Mouse (Mus musculus): ENCODE measurements around the gene Tmem190. TPM values are rescaled to one million over a fixed set of nuclear protein-coding genes. Genes with fewer than 3 reads are reported as not detected.

The Tmem190 gene
- 0.38 TPM in 1 of 2 replicates, not detected in the other for polyA plus RNA-seq (2015; fragmentation: Nextera tagmentation; extraction: Ambion mirVana)

DNA sequence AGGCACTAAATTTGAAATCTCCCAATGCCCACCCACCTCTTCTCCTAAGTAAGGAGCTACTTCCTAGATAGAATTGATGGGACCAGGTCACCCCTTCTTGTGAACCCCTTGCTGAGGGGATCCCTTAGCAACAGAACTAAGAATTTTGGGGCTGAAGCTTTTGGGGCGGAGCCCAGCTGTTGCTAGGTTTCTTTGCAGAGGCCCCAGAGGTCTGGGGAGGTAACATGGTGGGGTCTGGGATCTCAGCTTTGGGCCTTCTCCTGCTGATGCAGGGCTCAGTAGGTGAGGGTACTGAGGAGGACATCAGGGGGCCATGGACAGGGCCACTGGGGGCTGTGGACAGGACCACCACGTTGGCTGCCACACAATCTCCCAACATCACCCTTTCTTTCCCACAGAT, at the start of gene Tmem190, which contains the start of gene Il11:
Gene Tmem190, plus strand, starts transcription at position 179 of the 400 bp plus-strand sequence.
Gene Il11, minus strand, starts transcription at position 101 of the 400 bp plus-strand sequence.

DNA sequence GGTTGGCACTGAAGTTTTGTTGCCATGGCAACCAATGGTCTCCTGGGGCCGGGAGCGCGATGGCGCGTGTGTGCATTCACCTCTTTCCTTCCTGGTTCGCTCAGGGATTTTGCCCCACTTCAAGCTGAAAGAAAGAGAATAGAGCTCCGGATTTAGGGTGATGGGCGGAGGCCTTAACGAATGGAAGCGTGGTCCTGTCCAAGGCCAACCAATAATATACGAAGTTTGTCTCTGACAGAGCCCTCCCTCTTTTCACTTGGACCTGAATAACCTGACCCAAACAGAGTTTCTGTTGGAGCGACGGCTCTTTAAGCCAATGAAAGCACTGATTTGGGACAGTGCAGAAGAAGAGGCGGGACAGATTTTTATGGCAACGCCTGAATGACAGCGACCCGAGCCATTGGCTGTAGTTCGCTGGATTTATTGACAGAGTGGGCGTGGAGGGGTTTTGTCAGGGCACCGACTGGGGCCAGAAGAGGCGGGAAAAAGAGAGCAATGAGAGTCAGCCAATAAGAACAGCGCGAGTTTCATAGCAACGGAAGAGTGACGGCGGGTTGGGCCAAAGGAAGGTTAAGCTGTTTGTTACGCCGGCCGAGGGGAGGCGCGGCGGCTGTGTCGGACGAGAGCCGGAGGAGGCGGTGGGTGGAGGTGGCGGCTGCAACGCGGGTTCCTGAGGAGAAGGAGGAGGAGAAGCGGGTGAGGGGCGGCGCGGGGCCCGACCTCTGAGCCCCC, 43.0 kb upstream of the Tmem190 start, which contains the start of gene Kmt5c:
Gene Kmt5c, plus strand, starts transcription at position 572 of the 732 bp plus-strand sequence.

DNA sequence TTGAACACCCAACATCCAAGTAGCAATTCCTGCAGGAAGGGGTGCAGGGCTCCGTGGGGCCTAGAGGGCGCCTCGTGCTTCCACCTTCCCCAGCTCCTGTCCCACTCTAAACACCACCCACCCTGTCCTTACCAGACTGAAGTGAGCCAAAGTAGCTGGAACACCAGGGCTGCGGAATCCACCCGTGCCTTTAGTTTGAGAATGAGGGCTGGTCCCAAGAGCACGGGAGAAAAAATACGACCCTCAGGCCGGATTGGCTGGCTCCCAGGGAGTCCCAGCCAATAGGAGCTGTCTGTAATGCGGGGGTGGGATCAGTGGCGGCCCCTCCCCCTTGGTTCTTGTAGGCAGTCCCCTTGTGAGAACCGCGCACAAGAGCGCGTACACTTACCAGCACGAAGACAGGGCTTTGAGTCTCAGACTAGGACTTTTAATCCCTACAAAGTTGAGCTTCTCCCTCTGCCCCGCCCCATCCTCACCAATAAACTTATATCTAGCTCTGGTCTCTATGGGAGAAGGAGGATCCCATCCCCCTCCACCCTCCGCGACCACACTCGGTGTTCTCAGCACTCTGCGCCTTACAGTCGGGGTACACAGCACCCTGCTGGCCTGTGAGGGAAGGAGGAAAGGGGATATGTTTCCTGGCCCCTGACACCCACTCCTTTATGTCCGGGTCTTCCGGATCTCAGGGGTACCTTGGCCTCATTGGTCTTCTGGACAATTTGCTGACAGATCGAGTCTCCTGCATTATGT, 29.7 kb upstream of the Tmem190 start, which contains the start of gene Cox6b2:
Gene Cox6b2, minus strand, starts transcription at position 274 of the 750 bp plus-strand sequence.

DNA sequence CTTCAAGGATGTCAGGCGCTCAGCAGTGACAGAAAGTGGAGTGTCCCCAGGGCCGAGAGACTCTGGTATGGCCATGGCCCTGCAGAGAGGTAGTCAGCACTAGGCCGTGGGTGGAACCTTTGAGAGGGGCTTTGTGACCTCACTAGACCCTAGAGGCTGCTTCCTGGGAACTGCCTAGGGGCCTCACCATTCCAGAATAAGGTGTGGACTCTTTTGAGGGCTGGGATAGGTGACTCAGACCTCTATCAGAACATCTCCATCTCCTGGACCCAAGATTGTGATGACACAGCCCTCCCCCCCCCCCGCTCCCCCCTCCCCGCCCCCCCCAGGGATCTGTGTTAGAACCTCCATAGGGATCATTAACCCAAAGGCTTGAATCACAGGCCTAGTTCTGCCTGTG, 11.5 kb upstream of the Tmem190 start, which contains the start of gene Fam71e2:
Gene Fam71e2, minus strand, starts transcription at position 101 of the 400 bp plus-strand sequence.

DNA sequence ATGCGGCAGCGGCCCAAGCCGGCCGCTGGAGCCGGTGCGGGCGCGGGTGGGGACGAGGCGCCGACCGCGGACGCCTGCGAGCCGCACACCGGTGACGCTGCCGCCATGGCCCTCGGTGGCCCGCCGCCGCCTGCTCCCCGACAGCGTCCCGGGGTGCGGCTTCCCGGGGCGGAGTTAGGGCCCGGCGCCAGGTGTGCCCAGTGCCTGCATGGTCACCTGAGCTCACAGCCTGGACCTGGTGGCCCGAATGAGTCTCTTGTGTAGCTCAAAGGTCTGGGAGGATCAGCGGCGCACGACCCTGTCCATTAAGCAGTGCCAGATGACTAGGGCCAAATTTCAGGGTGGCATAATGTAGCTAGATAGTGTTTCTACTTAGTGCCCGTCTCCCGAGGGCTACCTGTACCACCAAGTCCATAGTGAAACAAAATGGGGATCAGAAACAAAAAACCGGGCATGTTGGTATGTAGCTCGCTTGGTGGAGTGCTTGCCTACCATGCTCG, 6.7 kb downstream of the Tmem190 start, which contains the start of gene Tmem238:
Gene Tmem238, minus strand, starts transcription at position 221 of the 500 bp plus-strand sequence.

DNA sequence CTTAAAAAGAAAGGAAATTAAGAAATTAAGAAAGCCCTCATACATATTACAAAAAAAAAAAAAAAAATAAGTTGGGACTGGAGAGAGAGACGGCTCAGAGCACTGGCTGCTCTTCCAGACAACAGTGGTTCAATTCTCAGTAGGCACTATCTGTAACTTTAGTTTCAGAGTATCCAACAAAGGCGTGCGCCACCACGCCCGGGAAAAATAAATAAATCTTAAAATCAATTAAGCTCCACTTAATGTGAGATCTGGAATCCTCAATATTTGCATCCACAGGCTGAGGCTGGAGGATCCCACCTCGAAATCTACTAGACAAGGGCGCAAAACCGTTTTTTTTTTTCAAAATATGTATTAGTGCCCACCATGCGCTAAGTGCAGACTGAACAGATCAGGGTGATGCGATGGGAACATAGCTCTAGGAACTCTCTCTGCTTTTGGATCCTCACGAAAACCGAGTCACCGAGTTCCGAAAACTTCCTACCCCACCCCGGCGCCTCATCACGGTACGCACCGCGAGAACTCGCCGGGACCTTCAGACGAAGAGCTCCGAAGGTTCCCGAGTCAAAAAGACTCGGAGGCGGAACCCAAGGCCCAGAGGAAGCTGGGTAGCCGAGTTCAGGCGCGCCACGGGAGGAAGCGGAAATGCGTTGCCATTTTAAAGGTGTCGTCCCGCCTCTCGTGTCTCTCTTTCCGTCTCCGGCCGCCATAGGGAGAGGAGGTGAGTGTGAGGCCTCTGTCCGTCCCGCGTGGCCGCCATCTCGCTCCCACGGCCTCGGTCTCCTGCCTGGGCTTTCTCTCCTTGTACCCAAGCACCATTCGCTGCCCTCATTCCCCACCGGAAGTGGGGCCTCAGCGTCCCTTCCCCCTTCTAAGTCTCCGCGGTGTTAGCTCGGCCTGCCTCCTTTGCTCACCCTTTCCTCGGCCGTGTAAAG, 9.8 kb downstream of the Tmem190 start, which contains the start of gene Rpl28:
Gene Rpl28, plus strand, starts transcription at position 597 of the 935 bp plus-strand sequence.

DNA sequence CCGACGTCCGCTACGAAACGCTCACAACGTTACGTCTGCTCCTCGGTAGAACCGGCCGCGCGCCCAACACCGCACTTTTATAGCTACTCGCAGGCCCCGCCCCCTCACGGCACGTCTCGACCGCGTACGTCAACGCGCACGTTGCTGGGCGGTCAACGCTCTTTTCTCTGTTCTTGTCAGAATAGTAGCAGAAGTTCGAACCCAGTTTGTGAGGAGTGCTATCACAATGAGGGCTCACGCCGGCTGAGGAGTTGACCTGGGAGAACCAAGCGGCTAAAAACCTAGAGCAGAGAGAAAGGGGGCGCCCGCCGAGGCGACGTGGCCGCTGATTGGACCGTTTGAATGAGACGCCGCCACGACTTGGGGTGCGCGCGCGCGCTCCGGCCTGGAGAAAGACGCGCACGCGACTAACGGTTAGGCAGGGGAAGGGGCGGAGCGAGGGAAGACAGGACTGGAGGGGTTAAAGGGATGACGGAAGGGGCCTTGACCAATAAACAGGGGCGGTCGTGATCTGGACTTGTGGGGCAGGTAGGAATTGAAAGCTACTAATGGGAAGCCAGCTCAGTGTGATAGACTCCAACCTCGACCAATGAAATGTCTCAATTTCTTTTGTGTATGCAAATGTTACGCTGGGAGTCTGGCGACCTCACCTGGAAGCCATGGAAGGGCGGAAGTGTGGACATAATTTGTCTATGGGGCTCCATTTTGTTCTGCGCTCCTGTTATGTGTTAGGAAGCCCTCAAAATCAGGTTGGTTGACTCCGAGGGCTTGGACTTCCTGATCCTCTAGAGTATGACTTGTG, 29.8 kb downstream of the Tmem190 start, which contains the start of gene Ube2s:
Gene Ube2s, minus strand, starts transcription at position 288 of the 802 bp plus-strand sequence.

Other genes with a start within 250 kb of the Tmem190 start
- 18.2 and 32.3 TPM in 2 replicates for gene Syt5, start 235.4 kb upstream of the Tmem190 start, polyA plus RNA-seq (2015; fragmentation: Nextera tagmentation; extraction: Ambion mirVana)
- 0.03 TPM in 1 of 2 replicates, not detected in the other for gene Ptprh, start 178.9 kb upstream of the Tmem190 start, polyA plus RNA-seq (2015; fragmentation: Nextera tagmentation; extraction: Ambion mirVana)
- gene Tmem86b, start 151.5 kb upstream of the Tmem190 start, polyA plus RNA-seq (2015; fragmentation: Nextera tagmentation; extraction: Ambion mirVana) = 1.1 and 1.4 TPM in 2 replicates
- gene Ppp6r1, start 123.9 kb upstream of the Tmem190 start, polyA plus RNA-seq (2015; fragmentation: Nextera tagmentation; extraction: Ambion mirVana) = 6.7 and 6.9 TPM in 2 replicates
- gene Hspbp1, start 97.9 kb upstream of the Tmem190 start, polyA plus RNA-seq (2015; fragmentation: Nextera tagmentation; extraction: Ambion mirVana) = 70.6 and 80.3 TPM in 2 replicates
- 0.59 and 1.2 TPM in 2 replicates for gene Brsk1, start 92.3 kb upstream of the Tmem190 start, polyA plus RNA-seq (2015; fragmentation: Nextera tagmentation; extraction: Ambion mirVana)
- 0.10 and 0.24 TPM in 2 replicates for gene Tmem150b, start 57.7 kb upstream of the Tmem190 start, polyA plus RNA-seq (2015; fragmentation: Nextera tagmentation; extraction: Ambion mirVana)
- gene Kmt5c, start 42.8 kb upstream of the Tmem190 start, polyA plus RNA-seq (2015; fragmentation: Nextera tagmentation; extraction: Ambion mirVana) = 22.8 and 37.7 TPM in 2 replicates
- 53.7 and 57.2 TPM in 2 replicates for gene Cox6b2, start 29.8 kb upstream of the Tmem190 start, polyA plus RNA-seq (2015; fragmentation: Nextera tagmentation; extraction: Ambion mirVana)
- not detected in 2 replicates for gene Fam71e2, start 11.6 kb upstream of the Tmem190 start, polyA plus RNA-seq (2015; fragmentation: Nextera tagmentation; extraction: Ambion mirVana)
- gene Il11, start 78 bp upstream of the Tmem190 start, polyA plus RNA-seq (2015; fragmentation: Nextera tagmentation; extraction: Ambion mirVana) = 0.33 and 0.82 TPM in 2 replicates
- gene Tmem238, start 6.7 kb downstream of the Tmem190 start, polyA plus RNA-seq (2015; fragmentation: Nextera tagmentation; extraction: Ambion mirVana) = 12.5 and 21.8 TPM in 2 replicates
- gene Rpl28, start 9.9 kb downstream of the Tmem190 start, polyA plus RNA-seq (2015; fragmentation: Nextera tagmentation; extraction: Ambion mirVana) = 286 and 311 TPM in 2 replicates
- 144 and 154 TPM in 2 replicates for gene Ube2s, start 29.7 kb downstream of the Tmem190 start, polyA plus RNA-seq (2015; fragmentation: Nextera tagmentation; extraction: Ambion mirVana)
- gene Shisa7, start 61.8 kb downstream of the Tmem190 start, polyA plus RNA-seq (2015; fragmentation: Nextera tagmentation; extraction: Ambion mirVana) = 0.61 and 1.1 TPM in 2 replicates
- 38.4 and 57.5 TPM in 2 replicates for gene Isoc2b, start 87.3 kb downstream of the Tmem190 start, polyA plus RNA-seq (2015; fragmentation: Nextera tagmentation; extraction: Ambion mirVana)
- gene Isoc2a, start 94.2 kb downstream of the Tmem190 start, polyA plus RNA-seq (2015; fragmentation: Nextera tagmentation; extraction: Ambion mirVana) = 0.95 and 1.2 TPM in 2 replicates
- gene Gm36210, start 123.6 kb downstream of the Tmem190 start, polyA plus RNA-seq (2015; fragmentation: Nextera tagmentation; extraction: Ambion mirVana) = 0.09 and 0.10 TPM in 2 replicates
- gene Zfp628, start 132.3 kb downstream of the Tmem190 start, polyA plus RNA-seq (2015; fragmentation: Nextera tagmentation; extraction: Ambion mirVana) = 3.5 and 4.1 TPM in 2 replicates
- gene Nat14, start 139.1 kb downstream of the Tmem190 start, polyA plus RNA-seq (2015; fragmentation: Nextera tagmentation; extraction: Ambion mirVana) = 6.9 and 7.6 TPM in 2 replicates
- 3.6 and 3.7 TPM in 2 replicates for gene Ssc5d, start 142.8 kb downstream of the Tmem190 start, polyA plus RNA-seq (2015; fragmentation: Nextera tagmentation; extraction: Ambion mirVana)
- gene Sbk2, start 181.5 kb downstream of the Tmem190 start, polyA plus RNA-seq (2015; fragmentation: Nextera tagmentation; extraction: Ambion mirVana) = 0.19 TPM in 1 of 2 replicates, not detected in the other
- gene Sbk3, start 188.2 kb downstream of the Tmem190 start, polyA plus RNA-seq (2015; fragmentation: Nextera tagmentation; extraction: Ambion mirVana) = 0.18 TPM in 1 of 2 replicates, not detected in the other
- 20.7 and 21.3 TPM in 2 replicates for gene Zfp579, start 213.2 kb downstream of the Tmem190 start, polyA plus RNA-seq (2015; fragmentation: Nextera tagmentation; extraction: Ambion mirVana)
- 8.4 and 12.0 TPM in 2 replicates for gene Zfp524, start 231.5 kb downstream of the Tmem190 start, polyA plus RNA-seq (2015; fragmentation: Nextera tagmentation; extraction: Ambion mirVana)
- 17.2 and 20.9 TPM in 2 replicates for gene Fiz1, start 231.8 kb downstream of the Tmem190 start, polyA plus RNA-seq (2015; fragmentation: Nextera tagmentation; extraction: Ambion mirVana)
- 2.2 and 3.8 TPM in 2 replicates for gene Gm44973, start 232.6 kb downstream of the Tmem190 start, polyA plus RNA-seq (2015; fragmentation: Nextera tagmentation; extraction: Ambion mirVana)
- 4.2 and 4.6 TPM in 2 replicates for gene Zfp865, start 237.4 kb downstream of the Tmem190 start, polyA plus RNA-seq (2015; fragmentation: Nextera tagmentation; extraction: Ambion mirVana)
- 6.2 and 11.3 TPM in 2 replicates for gene Ccdc106, start 237.6 kb downstream of the Tmem190 start, polyA plus RNA-seq (2015; fragmentation: Nextera tagmentation; extraction: Ambion mirVana)